Mouse (Mus musculus) megakaryocyte, embryonic 14.5 days (primary cell): ENCODE data around the gene Il21r. TPM values are rescaled to one million over a fixed set of nuclear protein-coding genes. Genes with fewer than 3 reads are reported as not detected.

Source experiments
- H3K27me3 ChIP-seq: replicated peaks from 2 replicates; pipeline ENCODE3; 2012; ENCODE audit warnings: inconsistent platforms
- H3K36me3 ChIP-seq: replicated peaks from 2 replicates; pipeline ENCODE3; 2012; ENCODE audit warnings: low read length, inconsistent platforms, mixed read lengths
- H3K4me1 ChIP-seq: 2 replicates; pipeline ENCODE4 v1.6.1; 2012; ENCODE audit warnings: inconsistent platforms
- H3K4me3 ChIP-seq: replicated peaks from 2 replicates; pipeline ENCODE3; 2012; ENCODE audit warnings: moderate library complexity, mild to moderate bottlenecking, inconsistent platforms
- H3K9me3 ChIP-seq: 2 replicates; pipeline ENCODE4 v1.6.1; 2012; ENCODE audit warnings: inconsistent platforms
- FLI1 ChIP-seq: IDR thresholded peaks from 2 replicates; pipeline ENCODE4 v1.6.1; 2012; ENCODE audit warnings: low read length, inconsistent platforms, mixed read lengths
- GATA1 ChIP-seq: IDR thresholded peaks from 3 replicates; pipeline ENCODE4 v1.6.1; 2012; ENCODE audit warnings: mixed read lengths, low read length, inconsistent platforms, borderline replicate concordance
- polyA plus RNA-seq: library from polyadenylated mRNA; stranded (reverse); fragments of >175 nt; gene quantifications from 2 replicates; pipeline ENCODE4 v1.2.3, GENCODE M21; 2012; ENCODE audit warnings: low replicate concordance; ENCODE audit not compliant: insufficient read depth

The Il21r gene
- polyA plus RNA-seq = 19.8 and 124 TPM in 2 replicates

- peak within 1 kb of the TSS; percentile 89 for H3K4me3 ChIP-seq
- peaks cover 2% of the 10 kb centered on the region for H3K27me3 ChIP-seq
- H3K36me3 ChIP-seq = peaks cover 30% of the 10 kb centered on the region
These were observed at the start of gene Il21r for GRCm38 (mm10) chr7:125603185-125603631. Il21r (plus strand) TSS chr7:125603429.

GRCm38 (mm10) chr7:125553653-125554428 lies 49.4 kb upstream of the Il21r start:
- H3K4me3 ChIP-seq = peak overlapping the region; percentile 95
- TF ChIP-seq GATA1 (no peak), FLI1 (no peak)
- H3K4me1 ChIP-seq = peaks cover 89% of the 10 kb centered on the region
- no peaks in the 10 kb centered on the region for H3K9me3 ChIP-seq
- H3K27me3 ChIP-seq = peaks cover 9% of the 10 kb centered on the region
- H3K36me3 ChIP-seq = peaks cover 26% of the 10 kb centered on the region

More at GRCm38 (mm10) chr7:125603185-125603631, at the start of gene Il21r:
- Histone ChIP-seq H3K9me3 (no peaks in the 10 kb centered on the region), H3K4me1 (peaks cover 97% of the 10 kb centered on the region)
- TF ChIP-seq FLI1 (no peak), GATA1 (no peak)

- no peak for TF ChIP-seq GATA1
- TF ChIP-seq FLI1 = no peak
- no peaks in the 10 kb centered on the region for H3K9me3 ChIP-seq
- peaks cover 9% of the 10 kb centered on the region for H3K27me3 ChIP-seq
- peaks cover 33% of the 10 kb centered on the region for H3K36me3 ChIP-seq
- peak overlapping the region; percentile 95 for H3K4me3 ChIP-seq
- H3K4me1 ChIP-seq = peaks cover 96% of the 10 kb centered on the region
These were observed 48.6 kb upstream of the Il21r start for GRCm38 (mm10) chr7:125554456-125555114.

GRCm38 (mm10) chr7:125555351-125555872 lies 47.8 kb upstream of the Il21r start:
- TF ChIP-seq GATA1 (no peak), FLI1 (no peak)
- Histone ChIP-seq H3K36me3 (peaks cover 42% of the 10 kb centered on the region), H3K4me3 (peak overlapping the region; percentile 95), H3K9me3 (no peaks in the 10 kb centered on the region), H3K27me3 (peaks cover 2% of the 10 kb centered on the region), H3K4me1 (peaks cover 96% of the 10 kb centered on the region)

DNA sequence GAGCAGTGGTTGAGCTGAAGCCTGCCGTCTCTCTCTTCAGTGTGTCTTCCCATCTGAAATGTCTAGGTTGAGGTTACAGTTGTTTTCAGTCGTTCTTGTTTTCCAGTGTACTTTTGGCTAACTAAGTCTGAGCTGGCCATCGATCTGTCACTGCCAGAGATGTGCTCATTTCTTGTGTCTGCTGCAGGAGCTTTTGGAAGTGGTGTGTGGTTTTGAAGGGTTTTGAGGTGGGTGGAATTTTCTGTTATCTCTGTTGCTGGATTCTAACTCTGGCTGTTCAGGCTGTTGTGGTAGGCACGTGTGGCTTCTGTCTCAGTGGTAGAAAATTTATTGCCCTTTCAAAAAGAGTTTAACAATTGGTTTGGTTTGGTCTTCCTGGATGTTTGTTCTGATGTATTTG lies 47.1 kb upstream of the Il21r start:
- Histone ChIP-seq H3K4me1 (peaks cover 96% of the 10 kb centered on the region), H3K36me3 (peaks cover 48% of the 10 kb centered on the region), H3K4me3 (peak overlapping the region; percentile 95), H3K27me3 (peaks cover 1% of the 10 kb centered on the region), H3K9me3 (no peaks in the 10 kb centered on the region)
- TF ChIP-seq GATA1 (no peak), FLI1 (no peak)

DNA sequence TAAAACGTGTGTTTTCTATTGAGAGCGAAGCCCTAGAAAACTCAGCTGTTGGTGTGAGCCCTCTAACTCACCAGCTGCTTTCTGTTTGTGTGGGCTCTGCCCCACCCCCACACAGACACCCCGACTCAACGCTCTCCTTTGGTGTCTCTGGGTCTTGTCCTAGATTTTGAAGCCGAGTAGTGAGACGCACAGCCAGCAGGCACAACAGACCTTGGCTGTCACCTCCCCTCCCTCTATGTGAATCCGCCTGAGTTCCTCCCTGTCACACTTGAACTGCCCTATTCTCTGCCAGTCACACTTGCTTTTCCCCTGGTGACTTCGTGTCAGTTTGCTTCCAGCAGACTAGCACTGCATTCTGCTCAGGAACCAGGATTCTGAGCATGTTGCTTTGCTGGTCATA lies 46.4 kb upstream of the Il21r start:
- H3K36me3 ChIP-seq = peaks cover 56% of the 10 kb centered on the region
- H3K9me3 ChIP-seq = no peaks in the 10 kb centered on the region
- peaks cover 96% of the 10 kb centered on the region for H3K4me1 ChIP-seq
- H3K4me3 ChIP-seq = peak overlapping the region; percentile 74
- peaks cover 1% of the 10 kb centered on the region for H3K27me3 ChIP-seq
- no peak for TF ChIP-seq GATA1
- no peak for TF ChIP-seq FLI1

DNA sequence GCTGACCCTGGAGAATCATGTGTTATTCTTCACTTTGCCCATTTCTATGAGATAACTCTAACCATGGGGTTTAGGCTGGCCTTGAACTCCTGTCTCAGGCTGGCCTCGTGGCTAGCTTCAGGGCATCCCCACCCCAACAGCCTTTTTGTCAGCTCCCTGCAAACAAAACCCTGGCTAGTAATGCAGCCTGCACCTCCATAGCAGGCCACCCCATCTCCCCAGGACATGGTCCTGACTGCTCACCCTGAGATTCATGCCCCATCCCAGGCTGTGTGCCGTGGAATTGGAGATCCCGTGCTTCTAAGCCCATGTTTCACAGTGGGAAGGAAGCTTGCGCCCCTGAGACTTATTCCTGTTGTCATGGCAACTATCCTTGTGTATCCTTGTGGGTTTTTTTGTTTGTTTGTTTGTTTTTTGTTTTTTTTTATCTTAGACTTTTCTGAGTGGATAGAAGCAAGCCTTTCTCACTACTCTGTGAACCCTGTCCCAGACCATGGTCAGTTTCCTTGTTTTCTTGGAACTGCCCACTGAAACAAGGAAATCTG lies 44.8 kb upstream of the Il21r start:
- Histone ChIP-seq H3K36me3 (peaks cover 70% of the 10 kb centered on the region), H3K4me1 (peaks cover 100% of the 10 kb centered on the region), H3K27me3 (peaks cover 1% of the 10 kb centered on the region), H3K4me3 (no peak overlapping the region), H3K9me3 (no peaks in the 10 kb centered on the region)
- TF ChIP-seq GATA1 (no peak), FLI1 (no peak)

DNA sequence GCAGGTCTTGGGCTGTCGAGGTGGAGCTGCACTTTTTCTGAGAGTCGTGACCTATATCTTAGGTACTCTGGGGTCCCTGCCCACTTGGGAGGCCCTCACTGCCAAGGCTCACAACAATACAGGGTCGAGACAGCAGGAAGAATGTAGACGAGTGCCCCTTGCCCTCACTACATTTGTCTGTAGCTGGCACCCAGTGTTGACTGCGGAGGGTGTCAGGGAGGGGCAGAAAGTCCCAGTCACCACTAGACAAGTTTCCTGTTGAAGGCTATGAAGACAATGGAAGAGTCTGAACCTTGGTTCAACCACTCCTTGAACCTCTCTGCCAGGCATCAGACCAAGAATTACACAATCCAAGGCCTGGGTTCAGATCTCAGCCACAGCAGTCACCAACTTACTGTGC lies 44.2 kb upstream of the Il21r start:
- H3K36me3 ChIP-seq = peaks cover 69% of the 10 kb centered on the region
- no peaks in the 10 kb centered on the region for H3K9me3 ChIP-seq
- peaks cover 1% of the 10 kb centered on the region for H3K27me3 ChIP-seq
- peak overlapping the region; percentile 13 for H3K4me3 ChIP-seq
- TF ChIP-seq GATA1 = no peak
- no peak for TF ChIP-seq FLI1
- H3K4me1 ChIP-seq = peaks cover 100% of the 10 kb centered on the region

DNA sequence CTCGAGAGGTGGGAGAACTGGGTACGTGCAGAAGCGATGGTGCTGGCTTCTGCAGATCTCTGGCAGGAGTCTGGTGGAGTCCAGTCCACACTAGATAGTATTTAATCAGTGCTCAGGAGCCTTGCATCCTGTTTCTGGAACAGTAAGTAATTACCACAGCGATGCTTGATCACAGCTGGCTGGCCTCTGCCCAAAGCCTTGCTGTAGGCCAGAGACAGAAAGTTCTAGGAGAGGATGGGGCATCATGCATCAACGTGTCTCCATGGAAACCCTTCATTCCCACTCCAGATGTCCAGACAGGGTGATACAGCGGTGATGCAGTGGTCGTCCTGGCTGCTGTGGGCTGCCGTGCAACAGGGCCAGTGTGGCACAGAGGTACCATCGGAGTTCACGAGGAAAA lies 43.7 kb upstream of the Il21r start:
- no peaks in the 10 kb centered on the region for H3K27me3 ChIP-seq
- H3K36me3 ChIP-seq = peaks cover 70% of the 10 kb centered on the region
- no peaks in the 10 kb centered on the region for H3K9me3 ChIP-seq
- H3K4me3 ChIP-seq = peak overlapping the region; percentile 66
- TF ChIP-seq FLI1 (no peak), GATA1 (no peak)
- peaks cover 100% of the 10 kb centered on the region for H3K4me1 ChIP-seq
